Mouse (Mus musculus): ENCODE data around the gene Txnrd2. TPM values are rescaled to one million over a fixed set of nuclear protein-coding genes. Genes with fewer than 3 reads are reported as not detected.

The Txnrd2 gene
- polyA plus RNA-seq, 1 experiment: 19.4 TPM

DNA sequence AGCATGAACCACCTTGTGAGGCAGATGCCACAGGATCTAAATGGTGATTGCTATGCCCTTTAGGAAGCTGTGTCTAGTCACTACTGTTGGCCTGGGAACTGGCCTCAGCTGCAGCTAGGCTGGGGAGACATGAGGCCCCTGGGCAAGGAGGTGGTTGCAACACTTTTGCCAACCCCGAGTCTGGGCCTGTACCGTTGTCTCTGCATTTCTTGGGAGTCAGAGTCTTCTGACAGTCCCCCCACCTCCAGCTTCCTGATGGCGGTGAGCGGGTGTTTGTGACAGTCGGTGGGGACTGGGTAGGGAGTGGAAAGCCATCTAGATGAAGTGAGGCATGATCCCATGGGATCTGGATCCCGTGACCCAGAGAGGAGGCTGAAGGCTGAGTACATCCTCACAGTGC lies 29.2 kb downstream of the Txnrd2 start:
- no peak for DNase-seq
- TF ChIP-seq POLR2A (IDR thresholded peaks at IDR 0.05; ENCODE audit: borderline replicate concordance, extremely low read depth, low read depth, low read length) (no peak), CTCF (IDR thresholded peaks at IDR 0.05; ENCODE audit: insufficient read depth, low read length) (no peak)
- no peak overlapping the region for H3K4me3 ChIP-seq (replicated peaks; ENCODE audit: extremely low read depth, low read depth, low read length)
- H3K4me1 ChIP-seq (ENCODE audit: control insufficient read depth, insufficient read depth, low read length): peaks cover 12% of the 10 kb centered on the region
- 74% methylated on average over 6 of the region's 6 CpGs for WGBS

DNA sequence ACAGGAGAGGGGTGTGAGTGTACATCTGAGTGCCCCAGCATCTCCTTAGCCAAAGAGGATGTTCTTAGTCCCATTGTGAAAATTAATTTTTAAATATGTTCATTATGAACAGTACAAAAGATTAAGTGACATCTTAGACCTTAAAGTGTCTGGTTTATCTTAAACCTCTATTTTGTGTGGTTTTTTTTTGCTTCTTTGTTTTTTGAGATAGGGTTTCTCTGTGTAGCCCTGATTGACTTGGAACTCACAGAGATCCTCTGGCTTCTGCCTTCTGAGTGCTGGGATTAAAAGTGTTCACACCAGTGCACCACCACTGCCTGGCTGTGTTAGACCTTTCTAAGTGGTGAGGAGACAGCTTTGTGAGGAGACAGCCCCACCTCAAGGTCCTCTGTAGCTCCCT lies 32.5 kb downstream of the Txnrd2 start:
- Histone ChIP-seq H3K4me1 (ENCODE audit: control insufficient read depth, insufficient read depth, low read length) (peaks cover 19% of the 10 kb centered on the region), H3K4me3 (replicated peaks; ENCODE audit: extremely low read depth, low read depth, low read length) (no peak overlapping the region)
- TF ChIP-seq POLR2A (IDR thresholded peaks at IDR 0.05; ENCODE audit: borderline replicate concordance, extremely low read depth, low read depth, low read length) (no peak), CTCF (IDR thresholded peaks at IDR 0.05; ENCODE audit: insufficient read depth, low read length) (no peak)
- no peak for DNase-seq

DNA sequence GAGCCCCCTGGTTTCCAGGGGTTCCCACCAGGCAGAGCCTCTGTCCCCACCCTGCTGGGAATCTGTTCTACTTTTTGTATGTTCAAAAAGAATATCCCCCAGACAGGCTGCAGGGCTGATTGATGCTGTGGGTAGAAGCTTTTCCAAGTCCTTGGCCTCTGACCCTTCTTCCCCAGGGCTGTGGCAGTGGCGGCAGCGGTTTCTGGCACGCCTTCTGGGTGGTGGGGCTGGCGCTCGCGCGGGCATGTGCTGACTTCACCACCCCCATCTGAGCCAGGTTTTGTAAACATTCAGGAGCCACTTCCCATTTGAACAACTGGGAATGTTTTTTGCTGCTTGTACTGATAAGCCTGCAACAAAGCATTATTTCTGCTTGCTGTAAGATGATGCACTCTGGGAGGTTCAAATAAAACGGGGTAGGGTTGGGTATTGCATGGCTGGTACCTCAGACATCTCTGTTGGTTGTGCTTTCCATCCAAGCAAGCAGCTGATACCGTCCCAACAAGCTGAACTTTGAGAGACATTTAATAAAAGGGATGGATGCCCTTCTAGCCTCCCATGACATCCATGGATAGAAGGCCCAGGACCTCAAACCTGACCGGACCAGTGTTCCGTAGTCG lies 33.3 kb downstream of the Txnrd2 start:
- H3K4me3 ChIP-seq (replicated peaks; ENCODE audit: extremely low read depth, low read depth, low read length): no peak overlapping the region
- 19% methylated on average over 12 of the region's 12 CpGs for WGBS
- peaks cover 24% of the 10 kb centered on the region for H3K4me1 ChIP-seq (ENCODE audit: control insufficient read depth, insufficient read depth, low read length)
- no peak for TF ChIP-seq CTCF (IDR thresholded peaks at IDR 0.05; ENCODE audit: insufficient read depth, low read length)
- TF ChIP-seq POLR2A (IDR thresholded peaks at IDR 0.05; ENCODE audit: borderline replicate concordance, extremely low read depth, low read depth, low read length): no peak
- peak; percentile 24 for DNase-seq

DNA sequence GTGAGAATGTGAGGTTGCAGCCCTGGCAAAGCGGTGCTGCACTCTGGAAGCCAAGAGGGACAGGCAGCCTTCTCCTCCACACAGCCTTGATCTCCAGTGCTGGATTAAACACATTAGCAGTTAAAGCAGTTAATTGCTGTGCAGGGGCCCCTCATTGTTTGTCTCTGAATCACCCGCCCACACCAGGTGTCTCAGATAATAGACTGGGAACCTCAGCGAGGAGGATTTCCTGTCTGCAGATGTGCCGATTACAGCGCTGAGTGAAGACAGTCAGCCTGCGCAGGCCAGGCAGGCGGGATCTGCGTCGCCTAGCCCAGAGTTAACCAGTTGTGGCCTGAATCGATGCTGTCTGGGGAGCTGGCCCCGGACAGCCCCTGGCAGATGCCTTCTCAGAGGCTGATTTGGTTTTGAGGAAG lies 33.8 kb downstream of the Txnrd2 start:
- H3K4me1 ChIP-seq (ENCODE audit: control insufficient read depth, insufficient read depth, low read length): peaks cover 26% of the 10 kb centered on the region
- no peak for DNase-seq
- WGBS: 27% methylated on average over 11 of the region's 11 CpGs
- H3K4me3 ChIP-seq (replicated peaks; ENCODE audit: extremely low read depth, low read depth, low read length): no peak overlapping the region
- TF ChIP-seq POLR2A (IDR thresholded peaks at IDR 0.05; ENCODE audit: borderline replicate concordance, extremely low read depth, low read depth, low read length) (no peak), CTCF (IDR thresholded peaks at IDR 0.05; ENCODE audit: insufficient read depth, low read length) (no peak)

DNA sequence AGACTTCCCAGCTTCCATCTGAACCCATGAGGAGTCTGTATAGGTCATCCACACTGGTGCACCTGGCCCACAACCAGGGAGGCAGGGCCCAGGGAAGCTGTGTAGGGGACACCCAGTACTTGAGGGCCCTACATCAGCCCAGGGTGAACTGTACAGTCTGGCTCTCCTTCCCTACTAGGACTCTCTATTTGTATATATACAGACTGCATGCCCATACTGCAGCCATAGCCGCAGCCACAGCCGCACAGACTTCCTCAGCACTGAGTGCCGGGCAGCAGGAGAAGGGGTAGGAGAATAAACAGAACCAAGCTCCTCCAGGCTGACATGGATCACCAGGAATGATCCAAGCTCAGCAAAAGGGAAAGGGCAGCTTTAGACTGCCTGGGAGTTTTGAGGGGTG lies 34.6 kb downstream of the Txnrd2 start:
- H3K4me1 ChIP-seq (ENCODE audit: control insufficient read depth, insufficient read depth, low read length): peaks cover 26% of the 10 kb centered on the region
- 91% methylated on average over 3 of the region's 3 CpGs for WGBS
- TF ChIP-seq POLR2A (IDR thresholded peaks at IDR 0.05; ENCODE audit: borderline replicate concordance, extremely low read depth, low read depth, low read length): no peak
- TF ChIP-seq CTCF (IDR thresholded peaks at IDR 0.05; ENCODE audit: insufficient read depth, low read length): no peak
- no peak overlapping the region for H3K4me3 ChIP-seq (replicated peaks; ENCODE audit: extremely low read depth, low read depth, low read length)
- DNase-seq: no peak

DNA sequence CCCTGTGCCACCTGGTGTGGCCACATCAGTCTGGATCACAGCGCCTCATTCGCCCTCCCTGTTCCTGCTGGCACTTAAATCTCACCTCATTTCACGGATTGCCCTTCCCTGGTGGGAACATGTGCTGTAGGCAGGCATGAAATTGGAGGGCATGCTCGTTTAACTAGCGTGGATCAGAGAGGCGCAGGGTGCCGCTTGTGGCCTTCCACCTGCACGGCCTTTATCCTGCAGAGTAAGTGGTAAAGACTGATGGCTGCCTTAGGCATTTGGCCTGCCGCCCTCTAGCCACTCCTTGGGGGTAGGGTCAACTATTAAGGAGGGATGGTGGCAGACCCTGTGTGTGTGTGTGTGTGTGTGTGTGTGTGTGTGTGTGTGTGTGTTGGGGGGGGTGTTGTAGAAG lies 35.8 kb downstream of the Txnrd2 start:
- no peak for DNase-seq
- H3K4me1 ChIP-seq (ENCODE audit: control insufficient read depth, insufficient read depth, low read length): peaks cover 26% of the 10 kb centered on the region
- no peak for TF ChIP-seq CTCF (IDR thresholded peaks at IDR 0.05; ENCODE audit: insufficient read depth, low read length)
- TF ChIP-seq POLR2A (IDR thresholded peaks at IDR 0.05; ENCODE audit: borderline replicate concordance, extremely low read depth, low read depth, low read length): no peak
- 91% methylated on average over 9 of the region's 9 CpGs for WGBS
- no peak overlapping the region for H3K4me3 ChIP-seq (replicated peaks; ENCODE audit: extremely low read depth, low read depth, low read length)

DNA sequence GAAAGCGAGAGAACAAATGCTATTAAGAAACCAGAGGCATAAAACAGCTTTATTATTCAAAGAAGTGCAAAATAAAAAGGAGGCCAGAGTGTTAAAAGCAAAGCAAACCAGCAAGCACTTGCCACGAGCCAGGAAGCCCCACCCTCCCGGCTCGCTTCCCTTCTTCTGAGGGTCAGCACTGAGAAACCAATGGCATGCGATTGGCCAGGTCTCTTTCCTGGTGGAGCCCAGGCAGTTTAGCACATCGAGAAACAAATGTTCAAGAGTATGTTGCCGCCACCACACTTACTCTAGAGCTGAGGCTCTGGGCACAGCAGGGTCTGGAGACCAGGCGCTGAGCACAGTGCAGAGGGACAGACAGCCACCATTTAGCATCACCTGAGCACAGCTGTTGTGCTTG lies 36.4 kb downstream of the Txnrd2 start:
- WGBS: 48% methylated on average over 8 of the region's 8 CpGs
- TF ChIP-seq POLR2A (IDR thresholded peaks at IDR 0.05; ENCODE audit: borderline replicate concordance, extremely low read depth, low read depth, low read length) (no peak), CTCF (IDR thresholded peaks at IDR 0.05; ENCODE audit: insufficient read depth, low read length) (no peak)
- no peak for DNase-seq
- Histone ChIP-seq H3K4me1 (ENCODE audit: control insufficient read depth, insufficient read depth, low read length) (peaks cover 26% of the 10 kb centered on the region), H3K4me3 (replicated peaks; ENCODE audit: extremely low read depth, low read depth, low read length) (no peak overlapping the region)

DNA sequence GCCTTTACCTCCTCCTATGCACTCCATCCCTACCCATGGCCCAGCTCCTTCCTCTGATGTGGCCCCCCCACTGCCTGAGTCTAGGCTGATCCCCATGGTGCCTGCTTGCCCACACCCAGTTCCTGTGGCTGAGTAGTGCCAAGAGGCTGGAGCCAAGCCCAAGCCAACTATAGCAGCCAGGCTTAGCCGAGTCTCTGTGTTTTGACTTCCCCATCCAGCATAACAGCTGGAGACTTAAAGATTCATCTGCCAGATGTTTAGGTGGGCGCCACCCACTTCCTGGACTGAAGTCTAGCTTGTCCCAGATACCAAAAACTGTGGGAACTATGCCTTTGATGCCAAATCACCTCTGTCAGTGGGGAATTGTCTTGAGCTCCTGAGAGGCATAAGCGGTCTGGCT lies 38.1 kb downstream of the Txnrd2 start:
- peaks cover 22% of the 10 kb centered on the region for H3K4me1 ChIP-seq (ENCODE audit: control insufficient read depth, insufficient read depth, low read length)
- peak; percentile 34 for DNase-seq
- TF ChIP-seq CTCF (IDR thresholded peaks at IDR 0.05; ENCODE audit: insufficient read depth, low read length): no peak
- TF ChIP-seq POLR2A (IDR thresholded peaks at IDR 0.05; ENCODE audit: borderline replicate concordance, extremely low read depth, low read depth, low read length): no peak
- 39% methylated on average over 3 of the region's 3 CpGs for WGBS
- H3K4me3 ChIP-seq (replicated peaks; ENCODE audit: extremely low read depth, low read depth, low read length): no peak overlapping the region

DNA sequence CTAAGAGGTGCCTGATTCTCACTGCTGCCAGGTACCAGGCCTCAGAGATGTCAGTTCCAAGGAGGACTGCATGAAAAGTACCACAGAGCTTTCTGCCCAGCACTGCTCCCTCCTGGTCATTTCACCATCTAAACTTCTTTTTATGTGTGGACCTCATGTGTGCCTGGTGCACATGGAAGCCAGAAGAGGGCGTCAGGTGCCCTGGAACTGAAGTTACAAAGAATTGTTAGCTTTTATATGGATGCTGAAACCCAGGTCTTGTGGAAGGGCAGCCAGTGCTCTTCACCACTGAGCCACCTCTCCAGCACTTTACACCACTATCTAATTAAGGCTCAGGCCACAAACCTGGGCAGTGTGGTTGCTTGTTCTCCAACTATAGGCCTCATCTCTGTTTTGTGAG lies 44.6 kb downstream of the Txnrd2 start:
- H3K4me1 ChIP-seq (ENCODE audit: control insufficient read depth, insufficient read depth, low read length): no peaks in the 10 kb centered on the region
- H3K4me3 ChIP-seq (replicated peaks; ENCODE audit: extremely low read depth, low read depth, low read length): no peak overlapping the region
- TF ChIP-seq POLR2A (IDR thresholded peaks at IDR 0.05; ENCODE audit: borderline replicate concordance, extremely low read depth, low read depth, low read length) (no peak), CTCF (IDR thresholded peaks at IDR 0.05; ENCODE audit: insufficient read depth, low read length) (peak; percentile 19; the same call in 1 of the 2 replicates)
- DNase-seq: no peak
- WGBS: 51% methylated on average over 1 of the region's 1 CpGs

DNA sequence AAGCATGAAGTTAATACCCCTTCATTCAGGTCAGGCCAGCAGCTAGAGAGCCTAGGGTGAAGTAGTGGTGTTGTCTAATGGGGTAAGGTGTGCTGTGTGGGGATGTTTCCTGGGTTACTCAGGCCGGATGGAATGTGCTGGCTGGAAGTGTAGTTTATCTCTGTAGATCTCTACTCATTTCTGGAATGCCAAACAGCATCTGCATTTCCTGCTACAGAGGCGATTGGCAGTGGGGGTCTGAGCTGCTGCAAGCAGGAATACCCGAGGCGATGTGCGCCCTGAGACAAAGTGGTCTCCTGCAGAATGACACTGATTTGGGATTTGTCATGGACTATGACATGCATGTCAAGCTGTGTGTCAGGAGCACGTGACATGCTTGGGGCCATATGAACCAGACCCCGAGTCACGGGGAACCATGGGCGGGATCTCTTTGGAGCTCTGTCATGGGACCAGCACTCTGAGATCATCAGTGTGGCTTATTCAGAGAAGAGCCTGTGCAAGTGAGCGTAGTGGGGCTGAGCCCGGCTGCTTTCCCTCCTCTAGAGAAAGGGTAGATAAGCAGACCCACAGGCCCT lies 45.3 kb downstream of the Txnrd2 start:
- no peak for DNase-seq
- Histone ChIP-seq H3K4me3 (replicated peaks; ENCODE audit: extremely low read depth, low read depth, low read length) (no peak overlapping the region), H3K4me1 (ENCODE audit: control insufficient read depth, insufficient read depth, low read length) (no peaks in the 10 kb centered on the region)
- TF ChIP-seq POLR2A (IDR thresholded peaks at IDR 0.05; ENCODE audit: borderline replicate concordance, extremely low read depth, low read depth, low read length): no peak
- TF ChIP-seq CTCF (IDR thresholded peaks at IDR 0.05; ENCODE audit: insufficient read depth, low read length): no peak
- 64% methylated on average over 11 of the region's 11 CpGs for WGBS

All from lung, adult 2 months (tissue).